Mouse (Mus musculus) ES-Bruce4 (cell line): ENCODE data around the gene Ifitm10.

ENCODE experiments used
- CTCF ChIP-seq: IDR thresholded peaks from one replicate; pipeline ENCODE4 v1.8.1; 2011; ENCODE audit warnings: low read depth, low read length
- EP300 ChIP-seq: IDR thresholded peaks from 2 replicates; pipeline ENCODE4 v1.6.1; 2011; ENCODE audit warnings: low read depth, low read length; ENCODE audit not compliant: insufficient read depth
- POLR2A ChIP-seq: IDR thresholded peaks from one replicate; pipeline ENCODE4 v1.8.1; 2011; ENCODE audit warnings: low read length; ENCODE audit not compliant: insufficient read depth

- TF ChIP-seq CTCF: no peak
- no peak for TF ChIP-seq EP300
- no peak for TF ChIP-seq POLR2A
Observed at GRCm38 (mm10) chr7:142363107-142363506, 10.4 kb downstream of the Ifitm10 start.
